21 mouse cellular contexts compared by ENCODE assay signal in the genomic region with DNA sequence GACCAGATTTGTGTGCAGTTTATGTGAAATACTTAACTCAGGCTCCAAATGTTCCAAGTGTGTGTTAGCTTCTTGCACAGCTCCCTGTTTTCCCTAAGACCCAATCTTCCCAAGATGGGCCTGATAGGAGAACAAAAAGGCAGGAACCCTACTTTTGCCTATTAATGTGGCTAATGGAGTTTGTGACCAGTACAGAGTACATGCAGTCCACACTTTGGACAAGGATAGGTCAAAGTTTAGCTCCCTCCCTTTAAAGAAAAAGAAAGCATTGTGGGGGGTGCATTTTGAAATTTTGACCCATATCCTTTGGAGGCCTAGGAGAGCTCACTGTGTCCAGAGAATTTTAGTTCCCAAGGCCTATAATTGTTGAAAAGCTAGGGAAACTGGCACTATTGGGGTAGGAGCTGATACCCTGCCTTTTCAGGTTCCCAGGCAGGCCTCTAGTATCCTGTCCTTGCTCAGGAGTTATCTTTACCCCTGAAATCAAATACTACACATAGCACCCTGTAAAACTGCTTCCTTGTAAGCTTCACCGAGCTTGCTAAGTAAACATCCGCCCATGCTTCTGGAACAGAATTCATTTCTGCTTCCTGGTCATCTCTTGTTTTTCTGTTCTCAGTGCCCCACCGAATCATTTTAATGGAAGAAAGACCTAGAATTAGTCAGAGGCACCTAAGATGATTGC.
A peak's percentile ranks its signal among the peaks of the same experiment; 100 is the strongest.
DNase-seq lines count a peak whose midpoint lies in the region; ATAC-seq and TF ChIP-seq lines count a peak whose summit lies in the region.
"Had no signal": no experiment of that assay in that cellular context is flagged by ENCODE, and none has a peak within 500 bp of the region (broad histone marks: within the 10 kb centered on the region; RNA-seq: fewer than 3 reads in every experiment).

No protein-coding gene starts in this region.

- H3K4me2 ChIP-seq in intestine, postnatal 0 days (replicated peaks; ENCODE audit: low read depth) = no peak overlapping the region
- H3K4me2 ChIP-seq: embryonic facial prominence, embryonic 12.5 days; forebrain, embryonic 13.5 days; neural tube, embryonic 15.5 days had no signal

- no peaks in the 10 kb centered on the region for H3K27me3 ChIP-seq in intestine, postnatal 0 days (replicated peaks; ENCODE audit: control insufficient read depth, insufficient read depth, low read length)
- H3K27me3 ChIP-seq: embryonic facial prominence, embryonic 12.5 days; forebrain, embryonic 13.5 days; neural tube, embryonic 15.5 days had no signal

- no peak overlapping the region for H3K4me3 ChIP-seq in left cerebral cortex, adult 2 months
- H3K4me3 ChIP-seq in intestine, postnatal 0 days (ENCODE audit: low read depth, low read length) = no peak overlapping the region
- H3K4me3 ChIP-seq: embryonic facial prominence, embryonic 12.5 days; erythroblast, embryonic 14.5 days; forebrain, embryonic 13.5 days; neural tube, embryonic 15.5 days had no signal

- peak; percentile 66 for ATAC-seq in intestine, postnatal 0 days
- ATAC-seq: forebrain, embryonic 13.5 days; midbrain, embryonic 16.5 days had no signal

- no peaks in the 10 kb centered on the region for H3K36me3 ChIP-seq in intestine, postnatal 0 days (ENCODE audit: control insufficient read depth, insufficient read depth)
- H3K36me3 ChIP-seq: embryonic facial prominence, embryonic 12.5 days; neural tube, embryonic 15.5 days had no signal

- H3K4me1 ChIP-seq in intestine, postnatal 0 days (replicated peaks; ENCODE audit: control insufficient read depth, insufficient read depth, low read length) = peaks cover 3% of the 10 kb centered on the region
- H3K4me1 ChIP-seq: embryonic facial prominence, embryonic 12.5 days had no signal

- H3K9me3 ChIP-seq in intestine, postnatal 0 days (ENCODE audit: control insufficient read depth) = no peaks in the 10 kb centered on the region
- H3K9me3 ChIP-seq: embryonic facial prominence, embryonic 12.5 days; forebrain, embryonic 13.5 days; neural tube, embryonic 15.5 days had no signal

- H3K9ac ChIP-seq in intestine, postnatal 0 days (ENCODE audit: low read depth, low read length) = no peak overlapping the region
- H3K9ac ChIP-seq: embryonic facial prominence, embryonic 12.5 days; forebrain, embryonic 13.5 days; liver, embryonic 14.5 days; neural tube, embryonic 15.5 days had no signal

- 32% methylated on average over 3 of the region's 3 CpGs for WGBS in intestine, postnatal 0 days

- TF ChIP-seq CTCF in left cerebral cortex, adult 2 months (IDR thresholded peaks at IDR 0.05) = no peak
- TF ChIP-seq CTCF in intestine, postnatal 0 days (IDR thresholded peaks at IDR 0.05; ENCODE audit: low read depth) = no peak

- DNase-seq in kidney, adult 8-10 months = peak; percentile 41 to 60
- DNase-seq in kidney, postnatal 14 days = no peak
- no peak for DNase-seq in left cerebral cortex, adult 2 months (ENCODE audit: extremely low spot score in 1 of 2, low spot score in 2 of 2)
- DNase-seq in left cerebral cortex, postnatal 36 days (ENCODE audit: low spot score in 2 of 2) = no peak
- DNase-seq in adipocyte (ENCODE audit: low spot score) = peak; percentile 56
- DNase-seq in right cerebral cortex, postnatal 36 days (ENCODE audit: low spot score in 2 of 2) = no peak
- no peak for DNase-seq in testis, postnatal 14 days (ENCODE audit: low spot score)
- DNase-seq: adrenal gland, adult 8-10 months; B cell, adult 2 months; cerebellum, adult 9-11 months; gastrocnemius, postnatal 14 days; lung, postnatal 14 days; right cerebral cortex, postnatal 14 days; thymus, postnatal 36 days had no signal

- H3K27ac ChIP-seq in left cerebral cortex, adult 2 months = 0 out of 2 replicates have a peak overlapping the region, but pooled peaks have one; percentile 6
- peak overlapping the region; percentile 47; the same call in 1 of the 2 replicates for H3K27ac ChIP-seq in intestine, postnatal 0 days (ENCODE audit: low read depth, low read length)
- H3K27ac ChIP-seq: embryonic facial prominence, embryonic 12.5 days; forebrain, embryonic 13.5 days; liver, embryonic 14.5 days; neural tube, embryonic 15.5 days had no signal

- intact Hi-C loops in left cerebral cortex, adult 2 months (cut with DNase I) = no loop called here
- intact Hi-C loops in left cerebral cortex, postnatal 36 days (cut with DNase I) = no loop called here

Comparison
In these comparisons a context has a peak if more than half of its experiments do, and no peak if none do; other contexts are left out.
1. DNase-seq: peak in kidney, adult 8-10 months (2 of 2) and adipocyte (single experiment); none in kidney, postnatal 14 days (single experiment), left cerebral cortex, adult 2 months (0 of 2), left cerebral cortex, postnatal 36 days (0 of 2), right cerebral cortex, postnatal 36 days (0 of 2) and testis, postnatal 14 days (single experiment).